Comparison of ENCODE assay signal across 8 mouse cellular contexts in the genomic region with DNA sequence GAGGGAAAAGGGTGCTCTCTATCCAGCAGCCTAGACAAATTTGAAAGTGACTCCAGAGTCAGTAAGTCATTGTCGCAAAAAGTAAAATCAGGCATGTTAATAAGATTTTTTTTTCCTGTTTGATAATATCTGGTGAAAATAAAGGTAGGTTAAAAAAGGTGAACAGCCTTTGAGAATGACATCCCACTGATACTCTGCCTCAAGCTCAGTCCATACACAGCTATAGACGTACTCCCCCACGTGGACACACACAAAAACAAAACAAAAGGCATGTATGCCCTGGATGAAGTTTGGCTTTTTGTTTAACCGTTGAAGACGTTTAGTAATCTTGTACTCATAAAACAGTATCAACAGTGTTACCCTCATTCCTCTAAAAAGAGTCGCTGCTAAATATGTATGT. TPM values are rescaled to one million over a fixed set of nuclear protein-coding genes. Genes with fewer than 3 reads are reported as not detected.
DNase-seq lines count a peak whose midpoint lies in the region; ATAC-seq and TF ChIP-seq lines count a peak whose summit lies in the region.

No protein-coding gene starts in this region.

- no peaks in the 10 kb centered on the region for H3K9me3 ChIP-seq in forebrain, embryonic 12.5 days

- TF ChIP-seq CTCF in left cerebral cortex, adult 2 months (IDR thresholded peaks at IDR 0.05) = peak; percentile 14

- H3K4me3 ChIP-seq in left cerebral cortex, adult 2 months = peak overlapping the region; percentile 69
- H3K4me3 ChIP-seq in forebrain, embryonic 12.5 days (replicated peaks) = peak overlapping the region; percentile 82

- H3K27me3 ChIP-seq in forebrain, embryonic 12.5 days = no peaks in the 10 kb centered on the region

- H3K9ac ChIP-seq in forebrain, embryonic 12.5 days = peak overlapping the region; percentile 79; the same call in 1 of the 2 replicates

- peak overlapping the region; percentile 98; the same call in 1 of the 2 replicates for H3K27ac ChIP-seq in left cerebral cortex, adult 2 months
- H3K27ac ChIP-seq in forebrain, embryonic 12.5 days = no peak overlapping the region

- peaks cover 20% of the 10 kb centered on the region for H3K4me1 ChIP-seq in forebrain, embryonic 12.5 days

- peak overlapping the region; percentile 65 for H3K4me2 ChIP-seq in forebrain, embryonic 12.5 days

- 36% methylated on average over 6 of the region's 6 CpGs for WGBS in forebrain, embryonic 12.5 days

- intact Hi-C loops in left cerebral cortex, adult 2 months (cut with DNase I) = no loop called here
- intact Hi-C loops in left cerebral cortex, postnatal 10 days (cut with DNase I) = no loop called here

- 0 out of 2 replicates have a peak, but pooled peaks cover 4% of the 10 kb centered on the region for H3K36me3 ChIP-seq in forebrain, embryonic 12.5 days (replicated peaks)

- no peak for DNase-seq in left cerebral cortex, adult 2 months (ENCODE audit: extremely low spot score in 1 of 2, low spot score in 2 of 2)
- DNase-seq in left cerebral cortex, postnatal 10 days (ENCODE audit: extremely low spot score in 1 of 2, low spot score in 2 of 2) = no peak
- peak; percentile 19 for DNase-seq in ZHBTc4 (ENCODE audit: low read depth, low spot score)
- DNase-seq in kidney, adult 9 months = peak; percentile 30
- DNase-seq in thymus, postnatal 4 days = peak; percentile 32
- DNase-seq in frontal cortex, postnatal 14 days (ENCODE audit: low spot score in 2 of 2) = no peak

- no peak for ATAC-seq in forebrain, embryonic 12.5 days (ENCODE audit: low FRiP score)
- peak; percentile 42 for ATAC-seq in megakaryocyte progenitor cell, adult 5-6 weeks (replicated peaks; ENCODE audit: poor library complexity)

RNA-seq across cellular contexts. Expression of a gene that starts 1.0 kb away (rescaled TPM):
- total RNA-seq in left cerebral cortex, adult 2 months (2021) = 1 to 10 TPM; 9.5 TPM
- total RNA-seq in left cerebral cortex, postnatal 10 days (2021) = 1 to 10 TPM; 5.4 to 6.7 TPM
- 20.2 and 20.3 TPM in 2 replicates for polyA plus RNA-seq in forebrain, embryonic 12.5 days (2016; fragmentation: Nextera tagmentation; extraction: Ambion mirVana)
- total RNA-seq in megakaryocyte progenitor cell, adult 5-6 weeks (2015) = 10.8 and 13.0 TPM in 2 replicates
- 11.5 and 17.4 TPM in 2 replicates for total RNA-seq in megakaryocyte progenitor cell, adult 5-6 weeks (2017)

RNA-seq across cellular contexts. Expression of a gene that starts 1.1 kb away (rescaled TPM):
- total RNA-seq in left cerebral cortex, adult 2 months (2021) = 10 to 100 TPM; 19.7 to 20.3 TPM
- total RNA-seq in left cerebral cortex, postnatal 10 days (2021) = 10 to 100 TPM; 14.8 to 15.3 TPM
- polyA plus RNA-seq in forebrain, embryonic 12.5 days (2016; fragmentation: Nextera tagmentation; extraction: Ambion mirVana) = 24.5 and 31.7 TPM in 2 replicates
- total RNA-seq in megakaryocyte progenitor cell, adult 5-6 weeks (2015) = 27.3 and 31.4 TPM in 2 replicates
- total RNA-seq in megakaryocyte progenitor cell, adult 5-6 weeks (2017) = 29.0 and 29.1 TPM in 2 replicates

Comparison
In these comparisons a context has a peak if more than half of its experiments do, and no peak if none do; other contexts are left out.
1. DNase-seq: peak in ZHBTc4 (single experiment), kidney, adult 9 months (single experiment) and thymus, postnatal 4 days (single experiment); none in left cerebral cortex, adult 2 months (0 of 2), left cerebral cortex, postnatal 10 days (0 of 2) and frontal cortex, postnatal 14 days (0 of 2).